Mouse (Mus musculus) stomach, postnatal 0 days (tissue): Measurements from ENCODE around the gene Pbx3.

Source experiments
- CTCF ChIP-seq: IDR thresholded peaks from 2 replicates; pipeline ENCODE4 v1.5.1; 2016; ENCODE audit warnings: antibody characterized with exemption, low read depth, mild to moderate bottlenecking, moderate library complexity
- EP300 ChIP-seq: optimal IDR thresholded peaks from 2 replicates; pipeline ENCODE3; 2016; ENCODE audit warnings: antibody characterized with exemption

DNA sequence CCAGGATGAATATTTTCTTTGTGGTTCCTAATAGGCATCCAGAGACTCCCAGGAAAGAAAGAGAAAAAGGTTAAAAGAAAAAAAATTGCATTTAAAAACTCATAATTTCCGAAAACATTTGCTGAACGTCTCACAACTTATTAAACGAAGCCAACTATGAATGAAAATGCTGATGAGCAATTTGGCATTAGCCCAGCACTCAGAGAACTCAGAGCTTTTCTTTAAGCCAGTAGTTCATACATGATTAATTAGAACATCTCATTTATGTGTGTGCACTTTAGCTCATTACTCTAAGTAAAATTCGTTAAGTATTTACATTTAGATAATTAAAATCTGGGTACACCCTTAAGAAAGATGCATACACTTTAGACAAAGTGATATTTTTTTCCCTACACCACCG, 155.3 kb downstream of the Pbx3 start:
- no peak for TF ChIP-seq CTCF
- no peak for TF ChIP-seq EP300
